Mouse (Mus musculus) megakaryocyte, embryonic 14.5 days (primary cell): Measurements from ENCODE around the gene Nr6a1. TPM values are rescaled to one million over a fixed set of nuclear protein-coding genes. Genes with fewer than 3 reads are reported as not detected.

Experiments used
- H3K27me3 ChIP-seq: replicated peaks from 2 replicates; pipeline ENCODE3; 2012; ENCODE audit warnings: inconsistent platforms
- H3K36me3 ChIP-seq: replicated peaks from 2 replicates; pipeline ENCODE3; 2012; ENCODE audit warnings: low read length, inconsistent platforms, mixed read lengths
- H3K4me1 ChIP-seq: 2 replicates; pipeline ENCODE4 v1.6.1; 2012; ENCODE audit warnings: inconsistent platforms
- H3K4me3 ChIP-seq: replicated peaks from 2 replicates; pipeline ENCODE3; 2012; ENCODE audit warnings: moderate library complexity, mild to moderate bottlenecking, inconsistent platforms
- H3K9me3 ChIP-seq: 2 replicates; pipeline ENCODE4 v1.6.1; 2012; ENCODE audit warnings: inconsistent platforms
- FLI1 ChIP-seq: IDR thresholded peaks from 2 replicates; pipeline ENCODE4 v1.6.1; 2012; ENCODE audit warnings: low read length, inconsistent platforms, mixed read lengths
- GATA1 ChIP-seq: IDR thresholded peaks from 3 replicates; pipeline ENCODE4 v1.6.1; 2012; ENCODE audit warnings: mixed read lengths, low read length, inconsistent platforms, borderline replicate concordance
- polyA plus RNA-seq: library from polyadenylated mRNA; stranded (reverse); fragments of >175 nt; gene quantifications from 2 replicates; pipeline ENCODE4 v1.2.3, GENCODE M21; 2012; ENCODE audit warnings: low replicate concordance; ENCODE audit not compliant: insufficient read depth

Nr6a1 gene
- polyA plus RNA-seq, 1 experiment = 0.25 TPM

DNA sequence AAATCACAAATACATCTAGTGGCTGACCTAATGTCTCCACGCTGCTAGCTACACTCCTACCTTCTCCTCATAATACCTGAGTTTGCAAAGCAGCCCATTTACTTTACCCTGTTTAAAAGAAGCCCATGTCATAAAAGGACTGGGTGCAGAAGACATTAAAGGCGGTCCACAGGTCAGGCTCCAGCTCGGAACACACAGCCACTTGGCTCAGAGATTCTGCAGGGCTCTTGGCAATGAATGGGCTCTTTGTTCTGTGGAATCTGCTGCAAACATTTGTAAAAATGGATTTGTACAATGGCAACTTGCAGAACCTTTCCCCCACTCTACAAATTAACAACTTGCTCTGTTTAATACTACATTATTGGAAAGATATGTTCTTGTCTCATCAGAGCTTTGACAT, 202.1 kb downstream of the Nr6a1 start:
- Histone ChIP-seq H3K9me3 (no peaks in the 10 kb centered on the region), H3K36me3 (no peaks in the 10 kb centered on the region), H3K4me1 (no peaks in the 10 kb centered on the region), H3K27me3 (peaks cover 40% of the 10 kb centered on the region), H3K4me3 (no peak overlapping the region)
- TF ChIP-seq FLI1 = no peak
- no peak for TF ChIP-seq GATA1

DNA sequence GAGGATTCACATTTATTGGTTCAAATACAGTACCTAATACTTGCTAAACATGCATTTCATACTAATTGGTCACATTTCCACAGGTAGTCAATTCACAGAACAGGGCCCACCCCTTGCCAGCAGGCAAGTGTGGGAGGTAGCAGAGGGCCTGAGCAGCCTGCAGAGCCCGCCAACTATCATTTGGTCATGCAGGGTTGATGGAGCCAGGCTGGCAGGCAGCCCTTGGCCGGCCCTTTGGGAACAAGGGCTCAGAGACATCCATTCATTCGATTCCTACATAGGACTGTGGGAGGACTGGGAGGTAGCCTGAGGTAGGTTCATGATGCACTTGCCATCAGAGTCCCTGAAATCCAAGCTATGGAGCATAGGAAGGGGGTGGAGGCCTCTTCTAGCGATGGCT, 204.1 kb downstream of the Nr6a1 start:
- TF ChIP-seq GATA1 (no peak), FLI1 (no peak)
- Histone ChIP-seq H3K4me1 (peaks cover 6% of the 10 kb centered on the region), H3K9me3 (no peaks in the 10 kb centered on the region), H3K27me3 (peaks cover 54% of the 10 kb centered on the region), H3K36me3 (no peaks in the 10 kb centered on the region), H3K4me3 (no peak overlapping the region)

DNA sequence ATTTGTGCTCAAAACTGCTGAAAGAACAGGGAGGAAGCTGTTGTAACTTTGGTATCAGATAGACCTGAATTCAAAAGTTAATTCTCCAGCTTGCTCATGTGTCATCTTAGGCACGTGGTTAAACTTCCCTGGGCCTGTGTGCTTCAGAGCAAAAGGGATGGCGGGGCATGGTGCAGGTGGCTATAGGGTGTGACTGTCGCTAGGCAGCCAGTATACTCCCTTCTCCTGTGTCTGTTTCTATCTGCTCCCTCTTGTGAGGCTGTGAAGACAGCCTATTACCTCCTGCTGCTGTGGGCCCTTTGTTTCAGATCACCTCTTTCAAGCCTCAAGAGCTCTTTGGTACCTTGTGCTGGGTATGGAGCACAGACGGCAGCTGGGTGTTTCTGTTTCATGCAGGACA, 205.4 kb downstream of the Nr6a1 start:
- no peak overlapping the region for H3K4me3 ChIP-seq
- peaks cover 62% of the 10 kb centered on the region for H3K27me3 ChIP-seq
- TF ChIP-seq FLI1 (no peak), GATA1 (no peak)
- H3K4me1 ChIP-seq = peaks cover 6% of the 10 kb centered on the region
- H3K9me3 ChIP-seq = no peaks in the 10 kb centered on the region
- no peaks in the 10 kb centered on the region for H3K36me3 ChIP-seq

DNA sequence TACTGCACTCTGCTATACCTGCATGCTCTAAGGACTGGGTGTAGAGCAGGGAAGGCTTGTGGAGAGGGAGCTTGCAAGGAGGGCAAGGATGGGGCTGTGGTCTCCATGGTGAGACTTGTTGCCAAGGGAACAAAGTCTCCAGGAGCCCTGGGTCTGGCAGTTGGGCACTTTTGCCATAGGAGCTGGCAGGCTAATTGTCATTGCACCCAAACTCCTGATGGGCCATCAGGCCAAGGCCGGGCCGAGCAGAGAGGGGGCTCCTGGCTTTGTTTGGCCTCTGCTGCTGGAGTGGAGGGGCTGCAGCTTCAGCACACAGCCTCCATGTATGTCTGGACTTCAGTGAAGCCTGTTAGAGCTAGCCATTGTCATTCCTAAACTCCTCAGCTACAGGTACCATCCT, 206.8 kb downstream of the Nr6a1 start:
- TF ChIP-seq FLI1 (no peak), GATA1 (no peak)
- Histone ChIP-seq H3K4me3 (no peak overlapping the region), H3K4me1 (peaks cover 6% of the 10 kb centered on the region), H3K27me3 (peaks cover 63% of the 10 kb centered on the region), H3K9me3 (no peaks in the 10 kb centered on the region), H3K36me3 (no peaks in the 10 kb centered on the region)

DNA sequence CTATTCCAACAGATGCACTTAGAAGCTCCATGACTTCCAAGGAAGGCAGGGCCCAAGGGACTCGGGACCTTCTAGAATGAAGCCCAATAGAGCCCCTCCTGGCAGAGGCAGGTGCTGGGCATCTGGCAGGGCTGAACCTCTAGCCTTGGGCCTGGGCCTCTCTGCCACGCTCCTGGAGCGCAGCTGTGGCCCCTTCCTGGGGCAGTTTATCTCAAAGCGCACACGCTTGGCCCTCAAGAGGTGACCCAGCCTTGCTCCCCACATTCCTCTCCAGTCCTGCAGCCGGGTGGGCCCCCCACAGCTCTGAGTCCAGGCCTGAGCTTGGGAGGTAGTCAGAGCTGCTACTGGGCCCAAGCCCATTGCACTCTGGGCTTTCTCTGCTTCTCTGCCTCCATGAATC, 208.1 kb downstream of the Nr6a1 start:
- H3K4me1 ChIP-seq = peaks cover 6% of the 10 kb centered on the region
- no peak overlapping the region for H3K4me3 ChIP-seq
- no peaks in the 10 kb centered on the region for H3K36me3 ChIP-seq
- peaks cover 68% of the 10 kb centered on the region for H3K27me3 ChIP-seq
- H3K9me3 ChIP-seq = no peaks in the 10 kb centered on the region
- TF ChIP-seq FLI1 = no peak
- no peak for TF ChIP-seq GATA1

DNA sequence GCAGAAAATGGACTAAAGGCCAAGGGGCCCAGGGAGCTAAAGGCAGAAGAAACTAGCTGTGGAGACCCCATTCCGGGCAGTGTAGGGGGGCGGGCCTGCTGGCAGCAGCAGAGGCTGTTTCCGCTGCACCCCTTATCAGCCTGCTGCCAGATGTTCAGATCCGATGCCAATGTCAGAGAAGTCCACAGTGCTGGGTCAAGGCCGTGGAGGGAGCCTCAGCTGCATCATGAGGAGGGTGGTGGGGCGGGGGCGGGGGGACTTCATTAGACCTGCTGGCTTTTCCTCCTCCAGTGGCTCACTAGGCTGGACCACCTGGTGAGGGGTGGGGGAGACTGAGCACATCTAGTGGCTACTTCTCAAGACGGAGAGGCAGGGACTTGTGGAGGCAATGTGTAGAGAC, 208.8 kb downstream of the Nr6a1 start:
- Histone ChIP-seq H3K9me3 (no peaks in the 10 kb centered on the region), H3K4me3 (no peak overlapping the region), H3K36me3 (no peaks in the 10 kb centered on the region), H3K4me1 (peaks cover 6% of the 10 kb centered on the region), H3K27me3 (peaks cover 71% of the 10 kb centered on the region)
- TF ChIP-seq FLI1 (no peak), GATA1 (no peak)

DNA sequence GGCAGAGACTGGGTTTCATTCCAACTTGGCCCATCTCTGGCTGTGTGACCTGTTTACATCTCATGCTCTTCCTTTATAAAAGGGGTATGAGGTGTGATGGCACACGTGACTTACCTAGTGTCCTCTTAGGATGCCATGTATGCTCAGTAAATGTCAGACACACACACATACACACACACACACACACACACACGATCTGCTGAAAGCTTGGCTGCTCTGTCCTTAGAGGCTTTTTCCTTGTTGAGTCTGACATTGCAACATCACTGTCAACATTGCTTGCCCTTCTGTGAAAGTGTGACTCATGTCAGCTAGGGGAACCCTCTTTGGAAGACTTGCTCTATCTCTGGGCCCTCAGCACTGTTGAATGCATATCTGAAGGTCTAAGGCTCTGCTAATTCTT, 210.1 kb downstream of the Nr6a1 start:
- H3K36me3 ChIP-seq = no peaks in the 10 kb centered on the region
- TF ChIP-seq FLI1 = no peak
- TF ChIP-seq GATA1 = no peak
- no peak overlapping the region for H3K4me3 ChIP-seq
- peaks cover 6% of the 10 kb centered on the region for H3K4me1 ChIP-seq
- peaks cover 76% of the 10 kb centered on the region for H3K27me3 ChIP-seq
- H3K9me3 ChIP-seq = no peaks in the 10 kb centered on the region

DNA sequence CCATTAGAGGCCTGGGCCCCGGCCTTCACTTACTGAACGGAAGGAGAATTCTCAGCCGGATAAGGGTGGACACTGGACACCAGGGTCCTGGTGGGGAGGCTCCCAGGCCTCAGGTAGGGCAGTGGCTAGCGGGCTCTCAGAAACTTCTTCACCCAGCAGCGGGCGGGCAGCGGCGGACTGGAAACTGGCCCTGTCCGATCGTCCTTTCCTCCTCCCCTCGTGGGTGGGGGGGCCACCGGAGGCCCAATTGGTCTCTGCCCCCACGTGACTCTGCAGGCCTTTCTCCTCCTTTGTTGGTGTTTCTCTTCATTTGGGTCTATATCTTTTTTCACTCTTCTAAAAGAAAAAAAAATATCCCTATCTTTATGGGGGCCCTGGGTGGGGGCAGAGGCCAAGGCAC, 213.2 kb downstream of the Nr6a1 start, which contains the start of gene Nr5a1:
TSS of gene Nr5a1 (minus strand) at position 219 of the 400 bp plus-strand sequence.
- peaks cover 87% of the 10 kb centered on the region for H3K27me3 ChIP-seq
- peaks cover 22% of the 10 kb centered on the region for H3K4me1 ChIP-seq
- no peak within 1 kb of the TSS for H3K4me3 ChIP-seq
- TF ChIP-seq FLI1 = no peak
- no peak for TF ChIP-seq GATA1
- H3K9me3 ChIP-seq = no peaks in the 10 kb centered on the region
- H3K36me3 ChIP-seq = no peaks in the 10 kb centered on the region

DNA sequence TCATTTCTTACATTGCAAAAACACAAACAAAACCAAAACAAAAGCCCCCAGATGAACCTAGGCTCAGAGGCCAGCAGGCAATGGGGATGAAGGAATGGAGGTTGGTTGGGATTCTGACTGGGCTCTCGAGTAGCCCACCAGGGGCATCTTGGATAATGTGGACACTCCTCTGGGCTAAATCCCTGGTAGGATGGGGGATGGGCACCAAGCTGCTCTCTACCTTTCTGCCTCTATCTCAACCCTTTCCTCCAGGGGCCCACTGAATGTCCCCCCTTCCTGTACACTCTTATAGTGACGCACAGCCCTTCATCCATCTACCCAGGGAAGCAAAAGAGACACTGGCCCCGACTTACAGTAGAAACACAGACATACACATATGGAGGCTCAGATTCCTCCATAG, 213.9 kb downstream of the Nr6a1 start:
- TF ChIP-seq GATA1 = no peak
- H3K9me3 ChIP-seq = no peaks in the 10 kb centered on the region
- no peaks in the 10 kb centered on the region for H3K36me3 ChIP-seq
- H3K4me1 ChIP-seq = peaks cover 18% of the 10 kb centered on the region
- peaks cover 89% of the 10 kb centered on the region for H3K27me3 ChIP-seq
- H3K4me3 ChIP-seq = no peak overlapping the region

DNA sequence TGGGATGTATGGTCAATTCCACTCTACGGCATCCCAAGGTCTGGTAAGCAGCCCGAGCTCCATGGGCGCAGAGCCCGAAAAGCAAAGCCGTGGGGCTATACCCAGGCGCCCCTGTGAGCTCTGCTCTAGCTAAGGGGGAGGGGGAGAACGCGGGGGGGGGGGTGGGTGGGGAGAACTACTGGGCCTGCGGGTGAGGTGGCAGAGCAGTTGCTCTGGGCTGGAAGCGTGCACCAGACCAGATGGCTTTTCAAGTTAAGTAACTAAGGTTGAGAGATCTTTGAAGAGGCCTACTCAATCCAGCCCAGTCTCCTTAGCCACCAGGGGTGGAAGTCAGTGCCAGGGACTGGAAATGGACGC, 214.7 kb downstream of the Nr6a1 start:
- Histone ChIP-seq H3K36me3 (no peaks in the 10 kb centered on the region), H3K4me1 (peaks cover 16% of the 10 kb centered on the region), H3K27me3 (peaks cover 90% of the 10 kb centered on the region), H3K9me3 (no peaks in the 10 kb centered on the region), H3K4me3 (no peak overlapping the region)
- TF ChIP-seq FLI1 = no peak
- no peak for TF ChIP-seq GATA1
